Mouse (Mus musculus) C2C12 (cell line): ENCODE results near the gene Fbxl17.

ENCODE experiments used
- CEBPB ChIP-seq: IDR thresholded peaks from one replicate; pipeline ENCODE4 v1.6.1; 2011; ENCODE audit warnings: low read depth, mild to moderate bottlenecking, control low read depth, moderate library complexity
- CTCF ChIP-seq: IDR thresholded peaks from one replicate; pipeline ENCODE4 v1.5.1; 2011; ENCODE audit not compliant: control insufficient read depth, insufficient read depth, insufficient read length
- FOSL1 ChIP-seq: IDR thresholded peaks from one replicate; pipeline ENCODE4 v1.8.0; 2011; ENCODE audit warnings: mild to moderate bottlenecking, low read length; ENCODE audit not compliant: poor library complexity, insufficient read depth, severe bottlenecking
- MAX ChIP-seq: IDR thresholded peaks from one replicate; pipeline ENCODE4 v1.6.1; 2011; ENCODE audit warnings: mild to moderate bottlenecking, control low read depth
- MYOD1 ChIP-seq: IDR thresholded peaks from one replicate; pipeline ENCODE4 v1.6.1; 2011; ENCODE audit warnings: low read depth; ENCODE audit not compliant: control insufficient read depth, insufficient read length
- MYOG ChIP-seq: IDR thresholded peaks from one replicate; pipeline ENCODE4 v1.6.1; 2011; ENCODE audit not compliant: control insufficient read depth, insufficient read length; ENCODE audit errors: extremely low read depth
- USF1 ChIP-seq: IDR thresholded peaks from one replicate; pipeline ENCODE4 v1.6.1; 2011; ENCODE audit warnings: low read depth, mild to moderate bottlenecking, control low read depth, moderate library complexity

DNA sequence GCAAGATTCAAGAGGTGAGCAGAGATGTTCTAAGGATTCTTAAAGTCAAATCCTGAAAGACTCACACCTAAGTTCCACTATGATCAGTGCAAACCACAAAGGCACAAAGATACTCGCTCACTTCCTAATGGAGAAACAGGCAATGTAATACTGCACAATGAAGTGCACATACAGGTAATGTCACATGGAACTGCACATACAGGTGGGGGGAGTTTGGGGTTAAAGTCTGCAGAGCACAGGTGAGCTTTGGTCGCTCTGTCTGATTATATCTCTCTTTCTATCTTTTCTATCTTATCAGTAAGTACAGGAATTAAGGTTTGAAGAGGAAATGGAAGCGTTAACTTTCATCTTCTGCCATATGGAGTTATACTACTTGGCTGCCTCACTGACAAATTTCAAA lies 158.6 kb downstream of the Fbxl17 start:
- no peak for TF ChIP-seq MAX
- no peak for TF ChIP-seq MYOG
- TF ChIP-seq CTCF, result no peak
- no peak for TF ChIP-seq USF1
- no peak for TF ChIP-seq CEBPB
- TF ChIP-seq FOSL1, result no peak
- no peak for TF ChIP-seq MYOD1
